Mouse (Mus musculus): ENCODE measurements around the gene Acot6. TPM values are rescaled to one million over a fixed set of nuclear protein-coding genes. Genes with fewer than 3 reads are reported as not detected.

The Acot6 gene
- polyA plus RNA-seq, 1 experiment: 1.5 TPM

DNA sequence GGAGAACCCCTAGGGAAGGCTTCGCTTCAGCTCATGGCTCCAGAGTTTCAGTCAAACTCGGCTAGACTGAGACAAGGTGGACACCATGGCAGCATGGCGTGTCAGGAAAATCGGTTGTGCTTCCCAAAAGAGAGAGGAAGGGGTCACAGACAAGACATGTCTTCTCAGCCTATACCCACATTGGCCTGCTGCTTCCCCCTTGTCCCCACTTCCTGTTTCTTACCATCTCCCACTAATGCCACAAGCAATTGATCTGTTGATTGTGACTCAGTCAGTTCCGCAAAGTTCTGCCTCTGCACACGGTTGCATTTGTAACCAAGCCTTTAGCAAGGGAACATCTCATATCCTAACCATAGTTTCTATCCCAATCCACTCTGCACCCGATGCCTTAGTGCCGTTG lies 29.5 kb downstream of the Acot6 start:
- H3K27me3 ChIP-seq (ENCODE audit: control insufficient read depth, insufficient read depth, low read length): no peaks in the 10 kb centered on the region
- 75% methylated on average over 8 of the region's 8 CpGs for WGBS
- H3K4me3 ChIP-seq (ENCODE audit: control insufficient read depth, insufficient read depth, low read length): no peak overlapping the region
- no peaks in the 10 kb centered on the region for H3K36me3 ChIP-seq (ENCODE audit: control insufficient read depth, insufficient read depth, low read length)
- no peaks in the 10 kb centered on the region for H3K4me1 ChIP-seq (replicated peaks; ENCODE audit: control insufficient read depth, insufficient read depth, low read length)
- H3K27ac ChIP-seq (ENCODE audit: control insufficient read depth, insufficient read depth, low read length): no peak overlapping the region
- TF ChIP-seq CTCF (IDR thresholded peaks at IDR 0.05; ENCODE audit: borderline replicate concordance, control insufficient read depth, extremely low read depth, insufficient read depth, low read length, poor library complexity) (no peak), POLR2A (IDR thresholded peaks at IDR 0.05; ENCODE audit: control insufficient read depth, extremely low read depth, insufficient read depth, low read length, poor library complexity) (no peak)
- no peak for DNase-seq

DNA sequence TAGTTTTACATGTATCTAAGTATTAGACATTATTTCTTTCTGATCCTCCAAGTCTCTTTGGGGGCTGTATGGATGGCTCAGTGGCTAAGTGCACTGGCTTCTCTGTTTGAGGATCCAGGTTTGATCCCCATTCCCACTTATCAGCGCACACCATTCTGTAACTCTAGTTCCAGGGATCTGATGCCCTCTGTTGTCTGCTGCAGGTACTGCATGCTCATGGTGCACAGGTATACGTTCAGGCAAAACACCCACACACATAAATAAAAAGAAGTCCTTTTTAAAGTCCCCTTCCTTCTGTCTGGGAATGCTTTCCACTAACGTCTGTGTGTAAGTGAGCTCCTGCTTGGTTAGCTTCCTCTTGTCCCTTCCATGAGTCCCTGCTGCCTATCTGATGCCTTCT lies 31.8 kb downstream of the Acot6 start:
- DNase-seq: peak; percentile 49
- Histone ChIP-seq H3K4me1 (replicated peaks; ENCODE audit: control insufficient read depth, insufficient read depth, low read length) (no peaks in the 10 kb centered on the region), H3K27ac (ENCODE audit: control insufficient read depth, insufficient read depth, low read length) (no peak overlapping the region), H3K36me3 (ENCODE audit: control insufficient read depth, insufficient read depth, low read length) (no peaks in the 10 kb centered on the region), H3K4me3 (ENCODE audit: control insufficient read depth, insufficient read depth, low read length) (no peak overlapping the region), H3K27me3 (ENCODE audit: control insufficient read depth, insufficient read depth, low read length) (no peaks in the 10 kb centered on the region)
- 86% methylated on average over 3 of the region's 3 CpGs for WGBS
- TF ChIP-seq CTCF (IDR thresholded peaks at IDR 0.05; ENCODE audit: borderline replicate concordance, control insufficient read depth, extremely low read depth, insufficient read depth, low read length, poor library complexity): no peak
- TF ChIP-seq POLR2A (IDR thresholded peaks at IDR 0.05; ENCODE audit: control insufficient read depth, extremely low read depth, insufficient read depth, low read length, poor library complexity): no peak

DNA sequence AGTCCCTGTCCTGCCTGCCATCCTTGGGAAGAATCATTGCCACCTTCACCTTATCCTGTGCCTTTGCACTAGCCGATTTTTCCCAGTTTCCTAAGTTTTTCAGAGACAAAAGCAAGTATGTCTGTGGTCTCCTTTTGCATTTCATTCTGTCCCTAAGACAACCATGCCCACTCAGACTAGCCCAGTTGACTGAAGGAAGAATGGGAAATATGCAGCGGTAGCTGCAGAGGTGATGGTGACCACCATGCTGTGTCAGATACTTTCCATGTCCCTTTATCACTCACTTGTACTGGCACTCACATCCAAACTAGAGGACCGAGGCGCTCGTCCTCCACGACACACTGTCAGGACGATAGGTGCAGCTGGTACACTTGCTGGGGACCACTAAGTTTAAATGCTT lies 36.7 kb downstream of the Acot6 start:
- WGBS: 96% methylated on average over 7 of the region's 7 CpGs
- Histone ChIP-seq H3K27ac (ENCODE audit: control insufficient read depth, insufficient read depth, low read length) (no peak overlapping the region), H3K4me3 (ENCODE audit: control insufficient read depth, insufficient read depth, low read length) (no peak overlapping the region), H3K27me3 (ENCODE audit: control insufficient read depth, insufficient read depth, low read length) (no peaks in the 10 kb centered on the region), H3K4me1 (replicated peaks; ENCODE audit: control insufficient read depth, insufficient read depth, low read length) (no peaks in the 10 kb centered on the region), H3K36me3 (ENCODE audit: control insufficient read depth, insufficient read depth, low read length) (no peaks in the 10 kb centered on the region)
- no peak for TF ChIP-seq POLR2A (IDR thresholded peaks at IDR 0.05; ENCODE audit: control insufficient read depth, extremely low read depth, insufficient read depth, low read length, poor library complexity)
- no peak for TF ChIP-seq CTCF (IDR thresholded peaks at IDR 0.05; ENCODE audit: borderline replicate concordance, control insufficient read depth, extremely low read depth, insufficient read depth, low read length, poor library complexity)
- DNase-seq: no peak

DNA sequence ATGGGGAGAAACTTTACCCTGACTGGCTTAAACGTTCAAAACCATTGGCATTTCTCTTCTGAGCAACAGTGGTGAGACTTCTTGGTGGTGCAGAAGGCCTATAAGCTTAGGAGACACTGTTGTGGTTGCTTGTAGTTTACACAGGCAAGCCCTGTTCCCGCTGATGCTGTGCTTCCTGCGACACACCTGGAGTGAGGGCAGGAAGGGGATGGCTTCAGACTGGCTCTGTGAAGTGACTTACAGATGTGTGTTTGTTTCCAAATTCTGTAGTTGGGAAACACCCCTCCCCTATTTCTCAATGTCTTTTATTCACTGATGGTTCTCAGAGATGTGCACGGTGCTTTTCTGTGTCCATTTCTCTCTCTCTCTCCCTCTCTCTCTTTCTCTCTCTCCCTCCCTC lies 39.7 kb downstream of the Acot6 start:
- DNase-seq: no peak
- Histone ChIP-seq H3K36me3 (ENCODE audit: control insufficient read depth, insufficient read depth, low read length) (no peaks in the 10 kb centered on the region), H3K4me3 (ENCODE audit: control insufficient read depth, insufficient read depth, low read length) (no peak overlapping the region), H3K27me3 (ENCODE audit: control insufficient read depth, insufficient read depth, low read length) (no peaks in the 10 kb centered on the region), H3K27ac (ENCODE audit: control insufficient read depth, insufficient read depth, low read length) (no peak overlapping the region), H3K4me1 (replicated peaks; ENCODE audit: control insufficient read depth, insufficient read depth, low read length) (no peaks in the 10 kb centered on the region)
- WGBS: 62% methylated on average over 4 of the region's 4 CpGs
- TF ChIP-seq CTCF (IDR thresholded peaks at IDR 0.05; ENCODE audit: borderline replicate concordance, control insufficient read depth, extremely low read depth, insufficient read depth, low read length, poor library complexity) (no peak), POLR2A (IDR thresholded peaks at IDR 0.05; ENCODE audit: control insufficient read depth, extremely low read depth, insufficient read depth, low read length, poor library complexity) (no peak)

DNA sequence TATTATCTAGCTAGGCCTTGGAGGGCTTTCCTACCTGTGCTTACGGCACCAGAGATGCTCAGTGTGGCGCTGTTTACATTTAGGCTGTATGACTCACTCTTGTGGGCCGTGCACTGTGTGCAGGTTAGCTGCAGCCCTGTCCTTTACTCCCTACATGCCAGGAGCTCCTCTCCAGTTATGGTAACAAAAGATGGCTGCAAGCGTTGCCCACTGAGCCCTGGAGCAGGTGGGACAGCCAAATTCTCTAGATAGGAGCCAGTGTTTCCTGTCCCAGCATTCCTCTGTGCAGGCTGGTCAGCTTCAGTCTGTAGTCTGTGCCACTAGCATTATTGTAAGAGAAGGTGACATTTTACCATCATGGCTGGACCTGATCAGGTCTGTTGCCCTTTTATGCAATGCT lies 40.8 kb downstream of the Acot6 start:
- no peak overlapping the region for H3K27ac ChIP-seq (ENCODE audit: control insufficient read depth, insufficient read depth, low read length)
- TF ChIP-seq CTCF (IDR thresholded peaks at IDR 0.05; ENCODE audit: borderline replicate concordance, control insufficient read depth, extremely low read depth, insufficient read depth, low read length, poor library complexity): no peak
- WGBS: 97% methylated on average over 4 of the region's 4 CpGs
- H3K27me3 ChIP-seq (ENCODE audit: control insufficient read depth, insufficient read depth, low read length): no peaks in the 10 kb centered on the region
- no peak for DNase-seq
- no peaks in the 10 kb centered on the region for H3K4me1 ChIP-seq (replicated peaks; ENCODE audit: control insufficient read depth, insufficient read depth, low read length)
- H3K4me3 ChIP-seq (ENCODE audit: control insufficient read depth, insufficient read depth, low read length): no peak overlapping the region
- no peaks in the 10 kb centered on the region for H3K36me3 ChIP-seq (ENCODE audit: control insufficient read depth, insufficient read depth, low read length)

DNA sequence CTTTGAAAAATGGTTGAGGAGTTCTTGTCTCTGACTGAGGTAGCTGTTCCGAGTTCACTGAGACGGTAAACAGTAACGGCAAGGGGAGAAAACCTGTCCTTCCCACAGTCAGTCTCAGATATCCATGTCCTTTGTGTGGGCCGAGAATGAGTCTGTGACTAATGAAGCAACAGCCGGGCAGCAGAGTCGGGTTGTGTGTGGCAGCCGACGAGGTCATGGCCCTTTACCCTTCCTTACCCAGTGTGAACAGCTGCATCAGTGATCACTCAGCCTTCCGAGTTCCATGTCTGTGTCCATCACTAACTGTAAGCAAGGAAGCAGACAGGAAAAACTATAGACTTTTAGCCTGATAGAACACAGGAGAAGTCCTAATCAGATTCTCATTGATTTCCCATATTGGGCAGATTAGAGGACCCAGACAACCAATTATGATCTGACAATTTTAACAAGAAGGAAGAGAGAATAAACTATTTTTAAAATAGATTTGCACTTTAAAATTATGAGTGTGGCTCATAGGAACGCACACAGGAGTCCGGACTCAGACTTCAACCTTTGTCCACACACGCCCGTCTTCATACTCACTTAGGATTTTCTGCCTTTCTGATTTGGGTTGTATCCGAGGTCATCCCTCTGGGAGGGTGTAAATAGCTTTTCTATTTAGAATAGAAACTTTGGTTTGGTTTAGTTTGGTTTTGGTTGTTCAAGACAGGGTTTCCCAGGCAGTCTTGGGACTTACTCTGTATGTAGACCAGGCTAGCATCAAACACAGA lies 42.0 kb downstream of the Acot6 start:
- no peak for DNase-seq
- Histone ChIP-seq H3K27me3 (ENCODE audit: control insufficient read depth, insufficient read depth, low read length) (no peaks in the 10 kb centered on the region), H3K4me3 (ENCODE audit: control insufficient read depth, insufficient read depth, low read length) (no peak overlapping the region), H3K36me3 (ENCODE audit: control insufficient read depth, insufficient read depth, low read length) (no peaks in the 10 kb centered on the region), H3K27ac (ENCODE audit: control insufficient read depth, insufficient read depth, low read length) (no peak overlapping the region), H3K4me1 (replicated peaks; ENCODE audit: control insufficient read depth, insufficient read depth, low read length) (0 out of 2 replicates have a peak, but pooled peaks cover 4% of the 10 kb centered on the region)
- no peak for TF ChIP-seq CTCF (IDR thresholded peaks at IDR 0.05; ENCODE audit: borderline replicate concordance, control insufficient read depth, extremely low read depth, insufficient read depth, low read length, poor library complexity)
- TF ChIP-seq POLR2A (IDR thresholded peaks at IDR 0.05; ENCODE audit: control insufficient read depth, extremely low read depth, insufficient read depth, low read length, poor library complexity): no peak
- 93% methylated on average over 14 of the region's 14 CpGs for WGBS
